Mouse (Mus musculus) hindbrain, embryonic 14.5 days (tissue): Measurements from ENCODE around the gene I830077J02Rik. TPM values are rescaled to one million over a fixed set of nuclear protein-coding genes. Genes with fewer than 3 reads are reported as not detected.

Source experiments
- ATAC-seq: fragments of 200-750 bp; cut with Nextera tagmentation; 2 replicates; pipeline ENCODE4 v1.8.0; 2017; ENCODE audit warnings: moderate number of reproducible peaks, mild to moderate bottlenecking, moderate TSS enrichment, moderate library complexity; ENCODE audit not compliant: low FRiP score
- DNase-seq: peaks from one replicate; pipeline ENCODE4 v3.0.0-alpha.2; 2015; ENCODE audit warnings: low spot score
- H3K27ac ChIP-seq: fragments of 300-500 bp; sonication (generic); 2 replicates; pipeline ENCODE4 v1.5.1; 2014; ENCODE audit warnings: mild to moderate bottlenecking, moderate library complexity
- H3K27me3 ChIP-seq: fragments of 300-500 bp; sonication (generic); 2 replicates; pipeline ENCODE4 v1.6.1; 2014; ENCODE audit warnings: mild to moderate bottlenecking, low read length, mixed read lengths; ENCODE audit not compliant: control insufficient read depth, insufficient read depth
- H3K36me3 ChIP-seq: fragments of 300-500 bp; sonication (generic); replicated peaks from 2 replicates; pipeline ENCODE4 v1.6.1; 2014; ENCODE audit not compliant: control insufficient read depth, insufficient read depth
- H3K4me1 ChIP-seq: fragments of 300-500 bp; sonication (generic); replicated peaks from 2 replicates; pipeline ENCODE4 v1.6.1; 2014; ENCODE audit warnings: antibody characterized with exemption, low read length, mixed read lengths; ENCODE audit not compliant: control insufficient read depth, insufficient read depth
- H3K4me2 ChIP-seq: fragments of 300-500 bp; sonication (generic); replicated peaks from 2 replicates; pipeline ENCODE4 v1.6.1; 2014; ENCODE audit warnings: mild to moderate bottlenecking, moderate library complexity
- H3K4me3 ChIP-seq: fragments of 300-500 bp; sonication (generic); replicated peaks from 2 replicates; pipeline ENCODE4 v1.5.1; 2014; ENCODE audit warnings: mild to moderate bottlenecking, low read length
- H3K9ac ChIP-seq: fragments of 300-500 bp; sonication (generic); 2 replicates; pipeline ENCODE4 v1.6.1; 2014
- H3K9me3 ChIP-seq: fragments of 300-500 bp; sonication (generic); 2 replicates; pipeline ENCODE4 v1.6.1; 2016; ENCODE audit warnings: low read length; ENCODE audit not compliant: control insufficient read depth
- WGBS: fragments of 180-500 bp; shearing (Covaris S2); extraction: QIAGEN DNeasy Blood & Tissue Kit; methylation state at CpG from one replicate; pipeline ENCODE4 v1.1.7; 2014; 5-methylcytosine and 5-hydroxymethylcytosine counted together
- polyA plus RNA-seq: library from polyadenylated mRNA; unstranded; fragments of >200 nt; fragmentation: Nextera tagmentation; extraction: Ambion mirVana; gene quantifications from 2 replicates; pipeline ENCODE4 v1.2.1, GENCODE M21; 2014

Gene I830077J02Rik
- polyA plus RNA-seq, 1 experiment from 2014 or later: 0.46 TPM

DNA sequence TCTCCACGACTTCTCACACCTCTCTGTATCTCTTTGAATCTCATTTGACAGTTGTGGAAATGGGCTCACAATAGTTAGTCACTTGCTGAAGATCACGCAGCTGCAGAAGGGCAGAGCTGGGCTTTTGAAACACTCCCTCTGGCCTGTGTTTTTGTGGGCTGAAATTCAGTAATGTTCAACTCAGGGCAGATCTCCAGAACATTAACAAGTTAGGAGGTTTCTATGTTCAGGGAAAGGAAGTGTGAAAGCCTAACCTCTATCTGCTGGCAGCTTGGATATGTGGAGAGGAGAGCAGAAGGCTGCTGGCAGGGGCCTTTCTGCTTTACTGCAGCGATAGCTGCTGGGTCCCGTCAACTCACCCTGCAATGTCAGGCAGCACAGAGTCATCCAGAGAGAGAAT, 42.2 kb downstream of the I830077J02Rik start:
- Histone ChIP-seq H3K4me1 (no peaks in the 10 kb centered on the region), H3K4me2 (no peak overlapping the region), H3K27ac (no peak overlapping the region), H3K36me3 (no peaks in the 10 kb centered on the region), H3K4me3 (no peak overlapping the region), H3K27me3 (no peaks in the 10 kb centered on the region), H3K9ac (no peak overlapping the region), H3K9me3 (no peaks in the 10 kb centered on the region)
- ATAC-seq (no peak), DNase-seq (no peak)
- 77% methylated on average over 4 of the region's 4 CpGs for WGBS

DNA sequence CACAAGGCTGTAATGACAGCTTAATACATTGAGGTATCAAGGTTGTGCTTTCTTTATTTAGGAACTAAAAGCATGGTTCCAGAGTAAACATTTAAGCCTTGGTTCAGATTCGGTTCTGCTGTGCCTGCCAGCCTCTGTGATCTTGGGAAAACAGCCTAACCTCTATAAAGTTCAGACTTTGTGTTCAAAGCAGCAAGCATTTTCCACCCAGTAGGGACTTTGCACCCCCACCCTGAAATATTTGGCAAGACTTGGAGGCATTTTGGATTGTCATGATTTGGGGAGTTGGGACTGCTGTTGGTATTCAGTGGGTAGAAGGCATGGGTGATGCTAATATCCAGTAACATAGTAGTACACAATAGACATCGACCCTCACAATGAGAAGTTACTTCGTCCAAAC, 43.5 kb downstream of the I830077J02Rik start:
- Histone ChIP-seq H3K36me3 (no peaks in the 10 kb centered on the region), H3K9me3 (no peaks in the 10 kb centered on the region), H3K4me1 (no peaks in the 10 kb centered on the region), H3K27me3 (no peaks in the 10 kb centered on the region), H3K4me3 (no peak overlapping the region), H3K27ac (no peak overlapping the region), H3K9ac (no peak overlapping the region), H3K4me2 (no peak overlapping the region)
- ATAC-seq: no peak
- DNase-seq: no peak
- 81% methylated on average over 3 of the region's 3 CpGs for WGBS

DNA sequence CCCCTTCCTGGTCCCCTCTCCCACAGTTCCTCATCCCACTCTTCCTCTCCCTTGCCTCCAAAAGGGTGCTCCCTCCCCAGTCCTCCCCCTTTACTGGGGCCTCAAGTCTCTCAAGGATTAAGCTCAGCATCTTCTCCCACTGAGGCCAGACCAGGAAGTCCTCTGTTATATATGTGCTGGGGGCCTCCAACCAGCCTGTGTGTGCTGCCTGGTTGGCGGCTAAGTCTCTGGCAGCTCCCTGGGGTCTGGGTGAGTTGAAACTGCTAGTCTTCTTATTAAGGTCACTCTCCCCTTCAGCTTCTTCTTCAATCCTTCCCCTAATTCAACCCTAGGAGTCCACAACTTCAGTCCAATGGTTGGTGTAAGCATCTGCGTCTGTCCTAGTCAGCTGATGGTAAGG, 49.4 kb downstream of the I830077J02Rik start:
- Histone ChIP-seq H3K9me3 (no peaks in the 10 kb centered on the region), H3K4me3 (no peak overlapping the region), H3K36me3 (no peaks in the 10 kb centered on the region), H3K27ac (no peak overlapping the region), H3K4me1 (no peaks in the 10 kb centered on the region), H3K27me3 (no peaks in the 10 kb centered on the region), H3K9ac (no peak overlapping the region), H3K4me2 (no peak overlapping the region)
- 92% methylated on average over 2 of the region's 2 CpGs for WGBS
- ATAC-seq: no peak
- DNase-seq: no peak

DNA sequence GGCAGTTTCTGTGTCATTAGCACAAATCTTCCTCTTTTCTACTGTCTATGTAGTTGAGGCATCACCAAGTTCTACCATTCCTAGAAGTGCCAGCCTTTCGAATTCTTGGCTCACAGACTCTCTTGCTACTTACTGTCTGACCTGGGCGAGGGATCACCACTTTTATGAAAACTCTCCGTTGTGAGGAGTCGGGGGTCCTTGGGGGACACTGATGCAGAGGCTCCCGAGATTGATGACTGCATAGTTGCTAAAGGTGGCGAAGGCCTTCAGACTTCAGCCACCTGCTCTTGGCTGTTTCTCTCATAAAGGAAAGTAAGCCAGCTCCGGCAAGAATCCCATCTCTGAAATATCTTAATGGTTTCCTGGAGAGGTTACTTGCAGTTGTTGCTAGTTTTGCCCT, 50.4 kb downstream of the I830077J02Rik start:
- 90% methylated on average over 7 of the region's 7 CpGs for WGBS
- Histone ChIP-seq H3K4me3 (no peak overlapping the region), H3K4me1 (no peaks in the 10 kb centered on the region)

GRCm38 (mm10) chr3:105880419-105880818, 52.0 kb downstream of the I830077J02Rik start:
- Histone ChIP-seq H3K9ac (no peak overlapping the region), H3K4me1 (no peaks in the 10 kb centered on the region), H3K4me2 (no peak overlapping the region), H3K9me3 (no peaks in the 10 kb centered on the region), H3K27me3 (no peaks in the 10 kb centered on the region), H3K27ac (no peak overlapping the region), H3K36me3 (no peaks in the 10 kb centered on the region), H3K4me3 (no peak overlapping the region)
- DNase-seq (no peak), ATAC-seq (no peak)
- WGBS: 78% methylated on average over 3 of the region's 3 CpGs

More for the DNA sequence above, 50.4 kb downstream of the I830077J02Rik start:
- Histone ChIP-seq H3K9ac (no peak overlapping the region), H3K27me3 (no peaks in the 10 kb centered on the region), H3K9me3 (no peaks in the 10 kb centered on the region), H3K27ac (no peak overlapping the region), H3K4me2 (no peak overlapping the region), H3K36me3 (no peaks in the 10 kb centered on the region)
- ATAC-seq (no peak), DNase-seq (no peak)

DNA sequence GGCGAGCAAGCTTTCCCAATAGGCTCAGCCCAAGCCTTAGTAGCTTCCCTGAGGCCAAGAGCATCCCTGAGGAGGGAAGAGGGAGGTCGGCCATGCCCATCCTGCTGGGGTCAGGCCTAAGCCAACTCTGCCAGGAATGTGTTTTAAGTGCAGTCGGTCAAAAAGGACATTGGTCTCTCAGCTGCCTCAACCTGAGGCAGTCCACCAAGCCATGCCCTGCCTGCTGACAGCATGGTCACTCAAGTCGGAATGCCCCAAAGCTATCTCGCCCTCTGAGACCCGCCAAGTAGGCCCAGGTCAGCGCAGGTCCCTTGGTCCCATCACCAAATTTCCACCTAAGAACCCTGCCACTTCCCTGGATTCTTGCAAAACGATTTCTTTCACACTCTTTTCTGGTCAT, 53.7 kb downstream of the I830077J02Rik start:
- Histone ChIP-seq H3K4me1 (no peaks in the 10 kb centered on the region), H3K27me3 (no peaks in the 10 kb centered on the region), H3K27ac (no peak overlapping the region), H3K36me3 (no peaks in the 10 kb centered on the region), H3K9ac (no peak overlapping the region), H3K4me3 (no peak overlapping the region), H3K9me3 (no peaks in the 10 kb centered on the region), H3K4me2 (no peak overlapping the region)
- WGBS: 91% methylated on average over 8 of the region's 8 CpGs
- ATAC-seq: no peak
- no peak for DNase-seq

GRCm38 (mm10) chr3:105877919-105878318, 54.5 kb downstream of the I830077J02Rik start:
- no peaks in the 10 kb centered on the region for H3K36me3 ChIP-seq
- DNase-seq (no peak), ATAC-seq (no peak)
- 98% methylated on average over 2 of the region's 2 CpGs for WGBS
- no peaks in the 10 kb centered on the region for H3K4me1 ChIP-seq
- H3K4me2 ChIP-seq: no peak overlapping the region
- H3K9ac ChIP-seq: no peak overlapping the region
- no peak overlapping the region for H3K27ac ChIP-seq
- H3K9me3 ChIP-seq: no peaks in the 10 kb centered on the region
- H3K27me3 ChIP-seq: no peaks in the 10 kb centered on the region
- H3K4me3 ChIP-seq: no peak overlapping the region

DNA sequence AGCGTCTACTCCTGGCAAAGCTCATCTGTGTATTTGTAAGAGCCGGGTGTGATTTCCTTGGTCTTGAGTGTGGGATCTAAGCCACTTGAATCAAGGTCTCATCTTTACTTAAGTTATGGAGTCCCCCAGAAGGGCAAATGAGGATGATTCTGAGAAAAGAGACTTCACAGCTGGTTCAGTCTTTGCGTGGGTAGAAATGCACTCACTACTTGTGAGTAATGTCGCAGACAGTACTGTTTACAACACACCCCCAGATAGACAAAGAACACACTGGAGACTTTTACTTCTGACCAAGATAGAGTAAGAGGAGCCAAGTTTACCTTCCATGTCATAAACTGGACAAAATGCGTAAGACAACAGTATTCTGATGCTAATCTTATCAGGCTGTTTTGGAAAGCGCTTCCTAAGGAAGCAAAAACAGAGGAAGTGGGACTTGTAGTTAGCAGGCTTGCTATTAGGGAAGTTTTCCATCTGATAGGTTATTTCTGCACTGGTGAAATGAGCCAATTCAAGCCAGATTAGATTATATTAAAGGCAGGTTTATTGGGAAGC, 55.1 kb downstream of the I830077J02Rik start:
- Histone ChIP-seq H3K36me3 (no peaks in the 10 kb centered on the region), H3K27ac (no peak overlapping the region), H3K4me1 (no peaks in the 10 kb centered on the region; the same call in 1 of the 2 replicates), H3K4me3 (no peak overlapping the region), H3K4me2 (no peak overlapping the region), H3K27me3 (no peaks in the 10 kb centered on the region), H3K9me3 (no peaks in the 10 kb centered on the region), H3K9ac (no peak overlapping the region)
- no peak for ATAC-seq
- DNase-seq: no peak
- 90% methylated on average over 6 of the region's 6 CpGs for WGBS

GRCm38 (mm10) chr3:105876022-105876421, 56.4 kb downstream of the I830077J02Rik start:
- ATAC-seq (0 out of 2 replicates have a peak, but pooled peaks have one; percentile 31), DNase-seq (no peak)
- no peak overlapping the region for H3K27ac ChIP-seq
- no peaks in the 10 kb centered on the region for H3K36me3 ChIP-seq
- no peaks in the 10 kb centered on the region; the same call in 1 of the 2 replicates for H3K4me1 ChIP-seq
- 64% methylated on average over 5 of the region's 5 CpGs for WGBS
- H3K27me3 ChIP-seq: no peaks in the 10 kb centered on the region
- H3K4me3 ChIP-seq: no peak overlapping the region
- H3K9me3 ChIP-seq: no peaks in the 10 kb centered on the region
- H3K9ac ChIP-seq: no peak overlapping the region
- no peak overlapping the region for H3K4me2 ChIP-seq
